Mouse (Mus musculus): ENCODE data around the gene Ppdpf. TPM values are rescaled to one million over a fixed set of nuclear protein-coding genes. Genes with fewer than 3 reads are reported as not detected.

Ppdpf gene
- total and polyA plus RNA-seq, 2 experiments from 2014 or later, result 300 to 347 TPM

- ATAC-seq (no peak), DNase-seq (ENCODE audit: low spot score) (peak; percentile 14)
- Histone ChIP-seq H3K27ac (no peak overlapping the region), H3K4me2 (ENCODE audit: low read depth, low read length) (peak overlapping the region; percentile 54), H3K27me3 (ENCODE audit: insufficient read depth, low read length) (peaks cover 19% of the 10 kb centered on the region), H3K4me3 (ENCODE audit: low read length) (peak overlapping the region; percentile 29), H3K9ac (replicated peaks; ENCODE audit: low read length) (no peak overlapping the region), H3K4me1 (ENCODE audit: insufficient read depth, low read length) (no peaks in the 10 kb centered on the region), H3K36me3 (ENCODE audit: insufficient read depth, low read length) (no peaks in the 10 kb centered on the region), H3K9me3 (ENCODE audit: low read length) (no peaks in the 10 kb centered on the region)
- WGBS, result 2% methylated on average over 34 of the region's 34 CpGs
- TF ChIP-seq CTCF (IDR thresholded peaks at IDR 0.05; ENCODE audit: low read depth), result no peak
These were observed 25.5 kb downstream of the Ppdpf start for GRCm38 (mm10) chr2:181212389-181213020.

- Histone ChIP-seq H3K4me3 (ENCODE audit: low read length) (peak within 1 kb of the TSS; percentile 29), H3K4me1 (ENCODE audit: insufficient read depth, low read length) (no peaks in the 10 kb centered on the region), H3K9me3 (ENCODE audit: low read length) (no peaks in the 10 kb centered on the region), H3K27ac (no peak within 1 kb of the TSS), H3K27me3 (ENCODE audit: insufficient read depth, low read length) (peaks cover 19% of the 10 kb centered on the region), H3K9ac (replicated peaks; ENCODE audit: low read length) (no peak within 1 kb of the TSS), H3K4me2 (ENCODE audit: low read depth, low read length) (peak within 1 kb of the TSS; percentile 54), H3K36me3 (ENCODE audit: insufficient read depth, low read length) (no peaks in the 10 kb centered on the region)
- 3% methylated on average over 17 of the region's 17 CpGs for WGBS
- no peak for ATAC-seq
- no peak for TF ChIP-seq CTCF (IDR thresholded peaks at IDR 0.05; ENCODE audit: low read depth)
- DNase-seq (ENCODE audit: low spot score), result no peak
These were observed 26.0 kb downstream of the Ppdpf start, which contains the start of gene Srms for GRCm38 (mm10) chr2:181213021-181213445. Srms (minus strand) TSS chr2:181213185.

- Histone ChIP-seq H3K4me3 (ENCODE audit: low read length) (no peak overlapping the region), H3K27ac (no peak overlapping the region), H3K9ac (replicated peaks; ENCODE audit: low read length) (no peak overlapping the region), H3K27me3 (ENCODE audit: insufficient read depth, low read length) (peaks cover 19% of the 10 kb centered on the region), H3K9me3 (ENCODE audit: low read length) (no peaks in the 10 kb centered on the region), H3K4me2 (ENCODE audit: low read depth, low read length) (no peak overlapping the region), H3K36me3 (ENCODE audit: insufficient read depth, low read length) (no peaks in the 10 kb centered on the region), H3K4me1 (ENCODE audit: insufficient read depth, low read length) (peaks cover 12% of the 10 kb centered on the region)
- TF ChIP-seq CTCF (IDR thresholded peaks at IDR 0.05; ENCODE audit: low read depth), result no peak
- DNase-seq (ENCODE audit: low spot score) (no peak), ATAC-seq (no peak)
- 94% methylated on average over 6 of the region's 6 CpGs for WGBS
These were observed 29.0 kb downstream of the Ppdpf start for GRCm38 (mm10) chr2:181216037-181216436.

- no peak overlapping the region for H3K4me3 ChIP-seq (ENCODE audit: low read length)
- peak overlapping the region; percentile 59; the same call in 1 of the 2 replicates for H3K4me2 ChIP-seq (ENCODE audit: low read depth, low read length)
- ATAC-seq (no peak), DNase-seq (ENCODE audit: low spot score) (no peak)
- H3K27me3 ChIP-seq (ENCODE audit: insufficient read depth, low read length), result 0 out of 2 replicates have a peak, but pooled peaks cover 2% of the 10 kb centered on the region
- H3K9ac ChIP-seq (replicated peaks; ENCODE audit: low read length), result no peak overlapping the region
- 71% methylated on average over 5 of the region's 5 CpGs for WGBS
- H3K36me3 ChIP-seq (ENCODE audit: insufficient read depth, low read length), result no peaks in the 10 kb centered on the region
- H3K27ac ChIP-seq, result 0 out of 2 replicates have a peak overlapping the region, but pooled peaks have one; percentile 22
- no peaks in the 10 kb centered on the region for H3K9me3 ChIP-seq (ENCODE audit: low read length)
- peaks cover 12% of the 10 kb centered on the region for H3K4me1 ChIP-seq (ENCODE audit: insufficient read depth, low read length)
- TF ChIP-seq CTCF (IDR thresholded peaks at IDR 0.05; ENCODE audit: low read depth), result no peak
These were observed 31.9 kb downstream of the Ppdpf start for GRCm38 (mm10) chr2:181218881-181219485.

- Histone ChIP-seq H3K4me2 (ENCODE audit: low read depth, low read length) (peak within 1 kb of the TSS; percentile 59), H3K27ac (0 out of 2 replicates have a peak within 1 kb of the TSS, but pooled peaks have one; percentile 22), H3K36me3 (ENCODE audit: insufficient read depth, low read length) (no peaks in the 10 kb centered on the region), H3K4me1 (ENCODE audit: insufficient read depth, low read length) (peaks cover 12% of the 10 kb centered on the region), H3K4me3 (ENCODE audit: low read length) (peak within 1 kb of the TSS; percentile 28), H3K27me3 (ENCODE audit: insufficient read depth, low read length) (no peaks in the 10 kb centered on the region), H3K9me3 (ENCODE audit: low read length) (no peaks in the 10 kb centered on the region), H3K9ac (replicated peaks; ENCODE audit: low read length) (peak within 1 kb of the TSS; percentile 1; the same call in 1 of the 2 replicates)
- ATAC-seq (peak; percentile 95), DNase-seq (ENCODE audit: low spot score) (peak; percentile 82)
- peak; percentile 53 for TF ChIP-seq CTCF (IDR thresholded peaks at IDR 0.05; ENCODE audit: low read depth)
- WGBS, result 3% methylated on average over 25 of the region's 25 CpGs
These were observed 32.6 kb downstream of the Ppdpf start, which contains the start of gene Fndc11 for GRCm38 (mm10) chr2:181219538-181220216. Fndc11 (plus strand) TSS chr2:181220013.

GRCm38 (mm10) chr2:181220361-181220760 is 33.3 kb downstream of the Ppdpf start:
- WGBS, result 26% methylated on average over 2 of the region's 2 CpGs
- no peak for DNase-seq (ENCODE audit: low spot score)
- H3K9ac ChIP-seq (replicated peaks; ENCODE audit: low read length), result no peak overlapping the region

More at GRCm38 (mm10) chr2:181220361-181220760, 33.3 kb downstream of the Ppdpf start:
- Histone ChIP-seq H3K36me3 (ENCODE audit: insufficient read depth, low read length) (no peaks in the 10 kb centered on the region), H3K27ac (no peak overlapping the region), H3K4me3 (ENCODE audit: low read length) (no peak overlapping the region), H3K27me3 (ENCODE audit: insufficient read depth, low read length) (no peaks in the 10 kb centered on the region), H3K4me1 (ENCODE audit: insufficient read depth, low read length) (peaks cover 12% of the 10 kb centered on the region), H3K9me3 (ENCODE audit: low read length) (no peaks in the 10 kb centered on the region), H3K4me2 (ENCODE audit: low read depth, low read length) (peak overlapping the region; percentile 59)
- TF ChIP-seq CTCF (IDR thresholded peaks at IDR 0.05; ENCODE audit: low read depth), result no peak
- ATAC-seq, result no peak

Measured in hindbrain, postnatal 0 days (tissue).